Mouse (Mus musculus): ENCODE measurements at regions not wholly inside any gene's neighbourhood (a gene's known extent, or its start where the extent isn't known, plus 50 kb on each side); places are given as distances from the start of the nearest gene placed in this dataset.

DNA sequence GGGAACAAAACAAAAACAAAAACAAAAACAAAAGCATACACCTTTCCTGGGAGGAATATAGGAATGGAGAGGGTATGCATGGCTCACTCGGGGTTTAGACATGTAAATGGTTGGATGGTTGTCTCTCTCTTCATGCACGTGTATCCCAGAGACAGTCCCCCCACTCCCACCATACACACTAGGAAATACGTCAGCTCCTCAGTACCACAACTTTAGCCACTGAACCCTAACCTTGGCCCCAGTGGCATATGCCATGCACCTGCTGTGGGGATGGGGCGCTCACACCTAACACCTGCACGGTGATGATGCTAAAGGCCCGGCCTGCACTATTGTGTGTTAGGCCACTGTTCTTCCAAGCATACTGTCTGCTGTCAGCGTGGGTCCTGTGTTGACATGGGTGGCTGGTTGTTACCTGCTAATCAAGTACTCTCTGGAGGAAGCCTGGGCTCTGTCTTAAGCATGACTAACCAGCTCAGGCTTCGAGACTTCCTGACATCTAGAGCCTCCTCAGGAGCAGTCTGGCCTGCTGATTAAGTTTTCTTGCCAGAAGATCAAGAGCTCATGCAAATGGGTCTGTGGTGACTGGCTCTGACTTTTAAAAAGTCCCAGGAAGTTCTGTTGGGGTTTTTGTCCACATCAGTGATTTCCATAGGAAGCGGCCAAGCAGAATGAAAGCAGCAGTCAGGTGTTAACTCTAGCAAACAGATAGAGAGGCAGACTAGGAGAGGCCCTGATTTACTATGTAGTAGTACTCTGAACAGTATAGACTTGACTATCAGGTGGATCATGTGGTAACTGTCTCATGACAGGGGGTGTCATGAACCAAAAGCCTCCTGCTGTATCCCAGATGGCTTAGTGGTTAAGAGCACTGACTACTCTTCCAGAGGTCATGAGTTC lies 178.9 kb upstream of the Stt3b start:
- Histone ChIP-seq H3K9me3 (replicated peaks; ENCODE audit: control insufficient read depth, low read length) (no peaks in the 10 kb centered on the region), H3K27ac (ENCODE audit: low read depth) (no peak overlapping the region), H3K4me1 (ENCODE audit: control insufficient read depth, insufficient read depth) (no peaks in the 10 kb centered on the region), H3K9ac (replicated peaks; ENCODE audit: low read depth, low read length) (no peak overlapping the region), H3K4me3 (ENCODE audit: low read depth, low read length) (no peak overlapping the region), H3K4me2 (ENCODE audit: low read depth, low read length) (no peak overlapping the region), H3K36me3 (replicated peaks; ENCODE audit: control insufficient read depth, insufficient read depth, low read length) (no peaks in the 10 kb centered on the region), H3K27me3 (ENCODE audit: control insufficient read depth, insufficient read depth, low read length) (no peaks in the 10 kb centered on the region)
- DNase-seq (ENCODE audit: low spot score) (no peak), ATAC-seq (ENCODE audit: insufficient read depth, low read depth) (no peak)
- TF ChIP-seq CTCF (IDR thresholded peaks at IDR 0.05; ENCODE audit: low read depth): no peak
- TF ChIP-seq EP300 (IDR thresholded peaks at IDR 0.05; ENCODE audit: low read depth): no peak
- 81% methylated on average over 9 of the region's 9 CpGs for WGBS

DNA sequence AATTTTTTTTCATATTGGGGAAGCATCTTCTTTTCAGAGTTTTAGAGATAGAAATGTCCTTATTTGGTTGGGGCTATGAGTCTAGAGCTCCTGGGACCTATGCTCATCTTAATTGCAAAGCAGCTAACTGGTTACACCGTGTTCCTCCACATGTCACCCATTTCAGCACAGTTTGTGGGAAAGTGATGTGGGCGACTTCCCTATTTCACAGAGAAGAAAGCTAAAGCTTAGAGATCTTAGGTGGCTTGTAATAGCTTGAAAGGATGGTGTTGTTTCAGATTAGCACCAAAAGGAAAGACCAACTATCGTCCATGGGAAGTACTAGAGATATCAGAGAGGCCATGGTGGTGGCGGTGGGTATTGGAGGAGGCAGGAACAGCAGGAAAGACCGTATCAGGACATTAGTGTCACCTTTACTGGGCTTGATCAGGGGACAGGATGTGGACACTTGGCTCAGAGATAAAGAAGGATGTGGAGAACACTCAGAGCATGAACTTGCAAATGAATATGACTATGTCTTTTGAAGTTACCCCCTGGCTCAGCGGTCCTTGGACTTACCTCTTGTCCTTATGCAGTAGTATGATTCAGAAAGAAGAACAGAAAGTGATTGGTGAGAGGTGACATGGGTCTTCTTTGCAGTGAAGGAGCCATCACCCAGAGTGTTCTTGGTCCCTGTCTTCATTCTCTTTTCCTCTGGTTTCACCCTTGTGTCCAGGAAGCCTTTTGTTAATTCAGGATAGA lies 182.4 kb upstream of the Stt3b start:
- Histone ChIP-seq H3K27ac (ENCODE audit: low read depth) (no peak overlapping the region), H3K4me2 (ENCODE audit: low read depth, low read length) (no peak overlapping the region), H3K4me1 (ENCODE audit: control insufficient read depth, insufficient read depth) (no peaks in the 10 kb centered on the region), H3K36me3 (replicated peaks; ENCODE audit: control insufficient read depth, insufficient read depth, low read length) (no peaks in the 10 kb centered on the region), H3K9me3 (replicated peaks; ENCODE audit: control insufficient read depth, low read length) (no peaks in the 10 kb centered on the region), H3K9ac (replicated peaks; ENCODE audit: low read depth, low read length) (no peak overlapping the region), H3K4me3 (ENCODE audit: low read depth, low read length) (no peak overlapping the region), H3K27me3 (ENCODE audit: control insufficient read depth, insufficient read depth, low read length) (no peaks in the 10 kb centered on the region)
- no peak for ATAC-seq (ENCODE audit: insufficient read depth, low read depth)
- TF ChIP-seq CTCF (IDR thresholded peaks at IDR 0.05; ENCODE audit: low read depth) (no peak), EP300 (IDR thresholded peaks at IDR 0.05; ENCODE audit: low read depth) (no peak)
- DNase-seq (ENCODE audit: low spot score): no peak
- WGBS: 64% methylated on average over 6 of the region's 6 CpGs

DNA sequence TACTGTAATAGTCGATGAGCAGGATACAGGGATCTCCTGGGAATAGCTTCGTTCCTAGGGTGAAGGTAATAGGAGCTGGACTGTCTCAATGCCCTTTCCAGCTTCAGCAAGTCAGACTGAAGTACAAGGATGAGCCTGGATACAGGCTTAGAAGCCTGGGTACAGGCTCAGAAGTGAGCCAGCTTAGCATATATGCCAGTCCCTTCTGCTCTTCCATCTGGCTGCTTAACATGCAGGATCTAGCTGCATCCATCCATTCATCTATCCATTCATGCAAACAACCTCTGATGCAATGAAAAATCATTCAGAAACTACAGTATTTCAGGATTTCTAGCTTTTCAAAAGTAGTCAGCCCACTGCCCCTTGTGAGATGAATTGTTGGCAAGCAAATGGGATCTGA lies 183.5 kb upstream of the Stt3b start:
- Histone ChIP-seq H3K27me3 (ENCODE audit: control insufficient read depth, insufficient read depth, low read length) (no peaks in the 10 kb centered on the region), H3K9ac (replicated peaks; ENCODE audit: low read depth, low read length) (no peak overlapping the region), H3K4me1 (ENCODE audit: control insufficient read depth, insufficient read depth) (no peaks in the 10 kb centered on the region), H3K9me3 (replicated peaks; ENCODE audit: control insufficient read depth, low read length) (no peaks in the 10 kb centered on the region), H3K4me3 (ENCODE audit: low read depth, low read length) (no peak overlapping the region), H3K36me3 (replicated peaks; ENCODE audit: control insufficient read depth, insufficient read depth, low read length) (no peaks in the 10 kb centered on the region), H3K4me2 (ENCODE audit: low read depth, low read length) (no peak overlapping the region), H3K27ac (ENCODE audit: low read depth) (no peak overlapping the region)
- ATAC-seq (ENCODE audit: insufficient read depth, low read depth) (no peak), DNase-seq (ENCODE audit: low spot score) (no peak)
- WGBS: 93% methylated on average over 2 of the region's 2 CpGs
- TF ChIP-seq CTCF (IDR thresholded peaks at IDR 0.05; ENCODE audit: low read depth) (no peak), EP300 (IDR thresholded peaks at IDR 0.05; ENCODE audit: low read depth) (no peak)

DNA sequence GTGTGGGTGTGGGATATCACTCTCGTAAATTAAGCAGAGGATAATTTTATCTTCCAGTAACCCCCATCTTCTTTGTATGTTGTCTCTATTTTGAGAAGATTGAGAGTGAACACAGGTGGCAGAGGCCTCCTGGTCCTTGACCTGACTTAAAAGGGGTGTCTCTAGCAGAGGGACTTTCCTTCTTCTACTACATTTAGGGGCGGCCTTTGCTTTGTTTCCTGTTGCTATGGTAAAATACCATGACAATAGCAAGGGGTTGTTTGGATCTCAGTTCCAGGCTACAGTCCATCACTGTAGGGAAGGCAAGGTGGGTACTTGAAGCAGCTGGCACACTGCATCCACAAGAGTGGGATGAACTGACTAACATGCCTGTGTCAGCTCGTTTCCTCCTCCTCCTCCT lies 189.3 kb upstream of the Stt3b start:
- Histone ChIP-seq H3K4me1 (ENCODE audit: control insufficient read depth, insufficient read depth) (no peaks in the 10 kb centered on the region), H3K9me3 (replicated peaks; ENCODE audit: control insufficient read depth, low read length) (no peaks in the 10 kb centered on the region), H3K27me3 (ENCODE audit: control insufficient read depth, insufficient read depth, low read length) (no peaks in the 10 kb centered on the region), H3K4me2 (ENCODE audit: low read depth, low read length) (no peak overlapping the region), H3K36me3 (replicated peaks; ENCODE audit: control insufficient read depth, insufficient read depth, low read length) (no peaks in the 10 kb centered on the region), H3K9ac (replicated peaks; ENCODE audit: low read depth, low read length) (no peak overlapping the region), H3K27ac (ENCODE audit: low read depth) (no peak overlapping the region), H3K4me3 (ENCODE audit: low read depth, low read length) (no peak overlapping the region)
- ATAC-seq (ENCODE audit: insufficient read depth, low read depth): no peak
- no peak for DNase-seq (ENCODE audit: low spot score)
- TF ChIP-seq EP300 (IDR thresholded peaks at IDR 0.05; ENCODE audit: low read depth): no peak
- no peak for TF ChIP-seq CTCF (IDR thresholded peaks at IDR 0.05; ENCODE audit: low read depth)
- WGBS: 49% methylated on average over 3 of the region's 3 CpGs

DNA sequence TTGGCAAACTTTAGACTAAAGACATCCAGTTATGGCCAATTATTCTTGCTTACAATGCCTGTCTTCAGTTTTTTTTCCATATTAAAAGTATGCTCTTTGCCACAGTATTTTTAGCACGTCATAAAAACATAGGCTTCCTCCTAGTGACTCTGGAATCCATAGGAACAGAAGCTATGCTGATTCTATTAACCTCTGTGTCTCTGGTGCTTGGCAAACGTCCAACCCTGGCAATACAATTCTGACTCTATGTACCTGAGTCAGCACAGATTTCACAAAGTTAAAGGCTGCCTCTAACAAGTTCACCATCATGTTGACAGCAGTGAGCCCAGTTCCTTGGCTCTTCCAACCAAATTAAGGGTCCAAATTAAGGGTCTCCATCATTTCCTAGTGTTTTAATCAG lies 194.6 kb upstream of the Stt3b start:
- TF ChIP-seq CTCF (IDR thresholded peaks at IDR 0.05; ENCODE audit: low read depth) (no peak), EP300 (IDR thresholded peaks at IDR 0.05; ENCODE audit: low read depth) (no peak)
- H3K4me2 ChIP-seq (ENCODE audit: low read depth, low read length): no peak overlapping the region
- DNase-seq (ENCODE audit: low spot score): no peak
- no peak overlapping the region for H3K4me3 ChIP-seq (ENCODE audit: low read depth, low read length)
- H3K27ac ChIP-seq (ENCODE audit: low read depth): no peak overlapping the region
- H3K4me1 ChIP-seq (ENCODE audit: control insufficient read depth, insufficient read depth): no peaks in the 10 kb centered on the region
- 25% methylated on average over 2 of the region's 2 CpGs for WGBS
- H3K9me3 ChIP-seq (replicated peaks; ENCODE audit: control insufficient read depth, low read length): no peaks in the 10 kb centered on the region
- no peaks in the 10 kb centered on the region for H3K36me3 ChIP-seq (replicated peaks; ENCODE audit: control insufficient read depth, insufficient read depth, low read length)
- no peak for ATAC-seq (ENCODE audit: insufficient read depth, low read depth)
- no peak overlapping the region for H3K9ac ChIP-seq (replicated peaks; ENCODE audit: low read depth, low read length)
- H3K27me3 ChIP-seq (ENCODE audit: control insufficient read depth, insufficient read depth, low read length): no peaks in the 10 kb centered on the region
